Mouse (Mus musculus) stomach, embryonic 15.5 days (tissue): ENCODE data around the gene Lcp2. TPM values are rescaled to one million over a fixed set of nuclear protein-coding genes. Genes with fewer than 3 reads are reported as not detected.

ENCODE experiments used
- ATAC-seq: fragments of 200-750 bp; cut with Nextera tagmentation; 2 replicates; pipeline ENCODE4 v1.8.0; 2017; ENCODE audit warnings: low read depth, moderate number of reproducible peaks, moderate TSS enrichment; ENCODE audit not compliant: insufficient read depth, low FRiP score
- H3K27ac ChIP-seq: fragments of 300-500 bp; sonication (generic); 2 replicates; pipeline ENCODE4 v1.5.1; 2015; ENCODE audit warnings: mild to moderate bottlenecking, inconsistent platforms
- H3K27me3 ChIP-seq: fragments of 300-500 bp; sonication (generic); replicated peaks from 2 replicates; pipeline ENCODE4 v1.6.1; 2015; ENCODE audit warnings: inconsistent platforms
- H3K36me3 ChIP-seq: fragments of 300-500 bp; sonication (generic); 2 replicates; pipeline ENCODE4 v1.6.1; 2015; ENCODE audit warnings: inconsistent platforms
- H3K4me1 ChIP-seq: fragments of 300-500 bp; sonication (generic); 2 replicates; pipeline ENCODE4 v1.6.1; 2015; ENCODE audit warnings: inconsistent platforms
- H3K4me2 ChIP-seq: fragments of 300-500 bp; sonication (generic); 2 replicates; pipeline ENCODE4 v1.6.1; 2015; ENCODE audit warnings: mild to moderate bottlenecking, inconsistent platforms
- H3K4me3 ChIP-seq: fragments of 300-500 bp; sonication (generic); replicated peaks from 2 replicates; pipeline ENCODE4 v1.5.1; 2015; ENCODE audit warnings: inconsistent platforms
- H3K9ac ChIP-seq: fragments of 300-500 bp; sonication (generic); 2 replicates; pipeline ENCODE4 v1.6.1; 2015; ENCODE audit warnings: inconsistent platforms
- H3K9me3 ChIP-seq: fragments of 300-500 bp; sonication (generic); 2 replicates; pipeline ENCODE4 v1.6.1; 2016; ENCODE audit warnings: inconsistent platforms
- WGBS: fragments of 180-500 bp; shearing (Covaris S2); methylation state at CpG from one replicate; pipeline ENCODE4 v1.1.7; 2015; 5-methylcytosine and 5-hydroxymethylcytosine counted together
- polyA plus RNA-seq: library from polyadenylated mRNA; unstranded; fragments of >200 nt; fragmentation: Nextera tagmentation; extraction: Ambion mirVana; gene quantifications from 2 replicates; pipeline ENCODE4 v1.2.1, GENCODE M21; 2015

The Lcp2 gene
- 3.6 and 3.8 TPM in 2 replicates for polyA plus RNA-seq

DNA sequence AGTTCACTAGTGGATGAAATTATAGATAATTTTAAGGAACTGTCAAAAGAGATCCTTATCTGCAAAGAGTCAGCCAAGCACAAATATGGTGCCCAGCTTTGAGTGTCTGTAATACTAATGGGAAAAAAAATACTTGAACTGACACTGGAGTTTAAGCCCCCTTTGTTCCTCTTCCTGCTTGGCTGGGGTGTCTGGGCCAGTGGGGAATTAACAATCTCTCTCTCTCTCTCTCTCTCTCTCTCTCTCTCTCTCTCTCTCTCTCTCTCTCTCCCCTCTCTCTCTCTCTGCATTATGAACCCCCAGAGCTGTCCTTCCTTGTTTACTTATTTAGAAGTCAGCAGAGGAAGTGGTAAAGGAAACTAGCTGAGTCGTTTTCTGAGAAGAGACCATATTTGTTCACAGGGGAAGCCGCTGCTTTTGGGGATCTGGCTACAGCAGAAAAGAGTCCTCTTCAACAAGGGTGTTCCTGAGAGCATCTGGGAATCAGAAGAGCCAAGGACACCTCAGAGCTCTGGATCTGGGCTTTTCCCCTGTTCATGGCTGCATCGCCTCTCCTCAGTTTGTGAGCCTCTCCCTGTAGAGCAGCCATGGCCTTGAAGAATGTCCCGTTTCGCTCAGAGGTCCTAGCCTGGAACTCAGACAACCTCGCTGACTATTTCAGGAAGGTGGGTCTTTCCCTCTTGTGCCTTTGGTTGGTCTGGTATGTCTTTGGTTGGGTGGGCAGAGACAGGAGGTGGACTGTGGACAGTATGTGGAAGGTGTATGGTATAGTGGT lies at the start of gene Lcp2:
Lcp2 (plus strand) TSS at position 154 of the 775 bp plus-strand sequence.
- Histone ChIP-seq H3K4me2 (no peak within 1 kb of the TSS), H3K27ac (no peak within 1 kb of the TSS), H3K36me3 (no peaks in the 10 kb centered on the region), H3K4me1 (no peaks in the 10 kb centered on the region), H3K9me3 (no peaks in the 10 kb centered on the region), H3K27me3 (no peaks in the 10 kb centered on the region), H3K4me3 (peak within 1 kb of the TSS; percentile 11; the same call in 1 of the 2 replicates), H3K9ac (no peak within 1 kb of the TSS)
- 63% methylated on average over 6 of the region's 6 CpGs for WGBS
- no peak for ATAC-seq

DNA sequence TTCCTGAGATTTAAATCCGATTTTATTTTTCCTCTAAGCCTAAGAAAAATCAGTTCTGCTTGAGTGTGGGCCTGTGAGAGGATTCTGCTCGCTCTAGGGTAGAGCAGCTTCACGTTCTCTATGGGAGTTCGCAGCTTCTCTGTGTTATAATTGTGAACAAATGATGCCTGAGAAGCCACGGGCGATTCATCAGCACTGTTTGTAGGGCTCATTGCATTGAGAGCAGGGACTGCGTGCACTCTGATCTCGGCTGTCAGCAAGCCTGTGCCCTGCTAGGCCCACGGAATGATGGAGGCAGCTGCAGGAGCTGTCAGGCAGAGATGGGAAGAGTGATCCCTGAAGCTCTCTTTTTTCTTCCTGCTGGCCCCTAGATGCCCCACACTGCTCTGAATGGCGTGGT lies 48.5 kb upstream of the Lcp2 start:
- no peaks in the 10 kb centered on the region for H3K9me3 ChIP-seq
- no peak overlapping the region for H3K27ac ChIP-seq
- no peaks in the 10 kb centered on the region for H3K36me3 ChIP-seq
- H3K4me3 ChIP-seq, result no peak overlapping the region
- no peak overlapping the region for H3K4me2 ChIP-seq
- no peak for ATAC-seq
- WGBS, result 62% methylated on average over 10 of the region's 10 CpGs
- no peaks in the 10 kb centered on the region for H3K4me1 ChIP-seq
- H3K27me3 ChIP-seq, result no peaks in the 10 kb centered on the region
- H3K9ac ChIP-seq, result no peak overlapping the region

DNA sequence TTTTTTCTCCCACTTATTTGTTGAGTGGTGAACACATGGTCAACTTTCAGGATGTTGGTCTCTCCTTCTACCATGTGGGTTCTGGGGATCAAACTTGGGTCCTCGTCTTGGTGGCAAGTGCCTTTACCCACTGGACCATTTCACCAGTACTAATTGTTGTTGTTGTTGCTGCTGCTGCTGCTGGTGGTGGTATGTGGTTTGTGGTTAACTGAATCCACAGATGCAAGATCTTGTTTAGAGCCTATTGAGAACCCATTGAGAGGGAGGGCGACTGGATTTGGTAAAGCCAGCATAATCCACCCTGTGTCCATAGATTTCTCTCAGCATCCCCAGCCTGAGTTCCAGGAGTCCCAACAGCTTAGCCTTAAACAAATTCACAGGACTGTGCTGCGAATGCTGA lies 46.3 kb upstream of the Lcp2 start:
- H3K9me3 ChIP-seq, result no peaks in the 10 kb centered on the region
- 75% methylated on average over 3 of the region's 3 CpGs for WGBS
- H3K9ac ChIP-seq, result no peak overlapping the region
- no peak overlapping the region for H3K4me2 ChIP-seq
- no peak overlapping the region for H3K27ac ChIP-seq
- no peaks in the 10 kb centered on the region for H3K27me3 ChIP-seq
- H3K4me1 ChIP-seq, result no peaks in the 10 kb centered on the region
- H3K36me3 ChIP-seq, result no peaks in the 10 kb centered on the region
- H3K4me3 ChIP-seq, result no peak overlapping the region
- no peak for ATAC-seq

DNA sequence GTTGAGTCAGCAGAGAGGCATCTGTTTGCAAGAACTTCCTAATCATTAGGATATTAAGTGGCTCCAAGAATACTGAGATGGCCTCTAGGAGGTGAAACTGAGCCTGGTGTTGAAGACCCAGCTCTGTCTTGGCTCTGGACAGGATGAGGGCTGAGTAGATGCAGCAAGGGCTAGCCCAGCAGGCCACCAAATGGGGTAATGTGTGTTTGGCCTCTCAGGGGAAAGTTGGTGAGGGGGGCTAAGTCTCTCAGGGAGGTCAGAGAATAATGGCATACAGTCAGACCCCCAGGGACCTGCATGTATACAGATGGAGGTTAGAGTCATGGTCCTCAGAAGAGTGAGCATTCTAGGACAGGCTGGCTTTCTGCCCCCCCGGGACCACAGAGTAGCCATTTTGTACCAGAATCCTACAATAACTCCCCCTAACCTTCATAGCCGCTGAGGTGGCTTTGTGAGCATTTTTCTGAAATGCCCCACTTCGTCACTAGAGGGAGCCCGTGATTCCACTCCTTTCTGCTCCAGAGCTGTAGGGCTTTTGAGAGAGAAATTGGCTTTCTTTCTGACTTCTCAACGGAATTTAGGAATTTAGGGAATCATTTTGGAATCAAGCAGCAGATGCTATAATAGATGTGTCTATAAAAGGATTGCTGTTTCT lies 44.7 kb upstream of the Lcp2 start:
- Histone ChIP-seq H3K27ac (no peak overlapping the region), H3K9me3 (no peaks in the 10 kb centered on the region), H3K4me3 (no peak overlapping the region), H3K27me3 (no peaks in the 10 kb centered on the region), H3K36me3 (no peaks in the 10 kb centered on the region), H3K9ac (no peak overlapping the region), H3K4me2 (no peak overlapping the region), H3K4me1 (no peaks in the 10 kb centered on the region)
- ATAC-seq, result no peak
- WGBS, result 7% methylated on average over 5 of the region's 5 CpGs

DNA sequence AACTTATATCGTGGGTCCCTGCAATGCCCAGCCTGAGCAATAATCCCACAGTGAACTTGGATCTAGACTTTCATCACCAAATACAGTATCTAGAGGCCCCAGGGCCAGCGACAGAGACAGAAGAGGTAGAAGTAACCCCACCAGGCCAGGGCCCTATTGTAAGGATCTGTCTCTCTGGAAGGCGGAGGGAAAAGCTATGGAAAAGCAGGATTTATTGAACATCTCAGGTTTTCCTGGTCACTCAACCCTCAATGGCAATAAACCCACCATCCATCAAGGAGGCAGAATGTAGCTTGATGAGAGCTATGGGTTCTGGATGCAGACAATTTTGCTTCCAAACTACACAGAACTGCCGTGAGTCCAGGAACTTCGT lies 44.1 kb upstream of the Lcp2 start:
- Histone ChIP-seq H3K4me2 (no peak overlapping the region), H3K36me3 (no peaks in the 10 kb centered on the region), H3K4me3 (no peak overlapping the region), H3K9ac (no peak overlapping the region), H3K9me3 (no peaks in the 10 kb centered on the region), H3K27ac (no peak overlapping the region), H3K4me1 (no peaks in the 10 kb centered on the region), H3K27me3 (no peaks in the 10 kb centered on the region)
- WGBS, result 72% methylated on average over 5 of the region's 5 CpGs
- ATAC-seq, result no peak

DNA sequence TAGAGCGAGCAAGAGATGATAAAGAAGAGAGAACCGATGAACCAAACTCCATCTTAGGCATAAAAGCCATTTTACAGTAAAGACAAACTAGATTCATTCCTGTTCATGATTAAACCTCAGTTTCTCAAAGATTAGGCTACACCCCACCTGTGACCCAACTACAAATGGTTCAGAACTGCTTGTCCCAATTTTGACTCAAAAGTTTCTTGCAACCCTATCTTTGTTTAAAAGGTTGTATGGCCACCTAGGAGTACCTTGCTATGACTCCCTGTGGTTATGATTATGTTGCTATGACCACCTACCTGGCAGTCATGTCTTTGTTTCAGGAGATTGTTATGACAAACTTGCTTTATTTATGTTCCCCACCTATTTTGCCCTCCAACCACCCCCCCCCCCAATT lies 39.1 kb upstream of the Lcp2 start:
- Histone ChIP-seq H3K27ac (no peak overlapping the region), H3K4me2 (no peak overlapping the region), H3K4me1 (peaks cover 8% of the 10 kb centered on the region; the same call in 1 of the 2 replicates), H3K4me3 (no peak overlapping the region), H3K9ac (no peak overlapping the region), H3K9me3 (no peaks in the 10 kb centered on the region), H3K27me3 (no peaks in the 10 kb centered on the region), H3K36me3 (no peaks in the 10 kb centered on the region)
- 83% methylated on average over 2 of the region's 2 CpGs for WGBS
- ATAC-seq, result no peak

DNA sequence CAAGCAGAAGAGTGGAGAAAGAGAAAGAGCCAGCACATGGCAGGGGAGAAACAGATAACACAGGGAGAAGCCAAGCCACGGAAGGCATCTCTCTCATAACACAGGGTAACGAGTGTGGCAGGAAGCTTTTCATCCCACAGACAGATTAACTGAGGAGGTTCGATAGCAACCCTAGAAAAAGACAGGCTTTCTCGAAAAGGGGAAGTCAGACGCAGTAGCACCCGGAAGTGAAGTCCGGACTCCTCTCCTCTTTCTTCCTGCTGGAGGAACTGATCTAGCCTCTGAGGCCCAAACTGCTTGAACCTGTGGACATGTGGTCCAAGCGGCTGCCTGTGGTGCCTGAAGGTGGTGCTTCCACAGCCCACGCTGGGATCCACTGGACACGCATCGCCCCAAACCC lies 38.5 kb upstream of the Lcp2 start:
- Histone ChIP-seq H3K27me3 (no peaks in the 10 kb centered on the region), H3K4me1 (peaks cover 8% of the 10 kb centered on the region; the same call in 1 of the 2 replicates), H3K9me3 (no peaks in the 10 kb centered on the region), H3K9ac (no peak overlapping the region), H3K4me2 (no peak overlapping the region), H3K4me3 (no peak overlapping the region), H3K36me3 (no peaks in the 10 kb centered on the region), H3K27ac (no peak overlapping the region)
- WGBS, result 83% methylated on average over 11 of the region's 11 CpGs
- ATAC-seq, result no peak

DNA sequence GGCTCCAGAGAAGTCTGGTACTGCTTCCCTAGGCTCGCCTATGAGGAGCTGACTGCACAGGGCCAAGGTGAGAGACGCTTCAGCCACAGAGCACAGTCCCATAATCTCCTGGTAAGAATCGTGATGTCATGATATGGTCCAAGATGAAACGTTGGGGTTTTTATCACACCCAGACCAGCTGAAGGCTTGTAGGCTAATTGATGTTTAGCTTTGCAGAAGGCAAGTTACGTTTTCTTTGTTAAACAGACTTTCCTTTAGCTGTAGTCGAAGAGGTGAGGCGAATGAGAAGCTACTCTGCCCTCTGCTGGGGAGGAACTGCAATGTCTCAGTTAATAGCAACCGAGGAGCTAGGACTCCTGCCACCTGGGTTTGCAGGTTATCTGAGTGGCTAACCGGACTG lies 38.0 kb upstream of the Lcp2 start:
- 32% methylated on average over 9 of the region's 9 CpGs for WGBS
- H3K4me2 ChIP-seq, result no peak overlapping the region
- H3K27me3 ChIP-seq, result no peaks in the 10 kb centered on the region
- H3K9ac ChIP-seq, result no peak overlapping the region
- no peak overlapping the region for H3K27ac ChIP-seq
- no peaks in the 10 kb centered on the region for H3K36me3 ChIP-seq
- peaks cover 8% of the 10 kb centered on the region; the same call in 1 of the 2 replicates for H3K4me1 ChIP-seq
- ATAC-seq, result no peak
- H3K9me3 ChIP-seq, result no peaks in the 10 kb centered on the region
- H3K4me3 ChIP-seq, result no peak overlapping the region

DNA sequence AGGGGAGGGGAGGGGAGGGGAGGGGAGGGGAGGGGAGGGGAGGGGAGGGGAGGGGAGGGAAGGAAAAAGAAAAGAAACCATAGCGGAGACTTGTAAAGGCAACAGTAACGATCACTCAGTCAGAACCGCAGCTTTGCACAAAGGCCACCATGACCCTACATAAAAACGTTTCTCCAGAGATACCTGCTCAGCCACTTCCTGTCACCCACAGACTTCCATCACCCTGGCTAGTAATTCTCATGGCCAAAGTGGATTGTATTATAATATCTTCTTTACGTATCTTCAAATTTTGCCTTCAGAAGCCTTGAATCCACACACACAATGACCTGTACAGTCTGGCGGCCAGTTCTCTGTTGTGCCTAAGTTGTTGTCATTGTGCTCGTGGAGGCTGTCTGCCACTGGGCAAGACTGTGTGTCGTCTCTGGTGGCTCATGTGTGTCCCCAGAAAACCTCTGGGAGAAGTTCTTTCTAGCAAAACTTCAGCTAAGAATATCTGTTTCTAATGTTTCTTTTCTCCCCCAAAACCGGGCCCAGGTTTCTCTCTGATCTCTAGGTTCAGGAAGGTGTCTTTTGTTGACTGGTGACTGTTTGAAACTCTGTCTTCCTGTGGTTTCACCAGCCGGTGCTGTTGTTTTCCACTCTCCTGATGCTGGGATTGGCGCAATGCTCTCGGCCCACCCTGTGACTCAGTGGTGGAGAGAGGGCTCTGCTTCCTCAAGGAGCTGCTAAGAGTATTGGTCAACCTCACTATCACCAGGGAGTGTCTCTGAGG lies 37.2 kb upstream of the Lcp2 start:
- H3K9me3 ChIP-seq, result no peaks in the 10 kb centered on the region
- no peaks in the 10 kb centered on the region for H3K27me3 ChIP-seq
- no peak overlapping the region for H3K9ac ChIP-seq
- no peak overlapping the region for H3K4me3 ChIP-seq
- H3K4me2 ChIP-seq, result no peak overlapping the region
- peaks cover 8% of the 10 kb centered on the region; the same call in 1 of the 2 replicates for H3K4me1 ChIP-seq
- no peak for ATAC-seq
- no peaks in the 10 kb centered on the region for H3K36me3 ChIP-seq
- WGBS, result 80% methylated on average over 12 of the region's 12 CpGs
- H3K27ac ChIP-seq, result no peak overlapping the region

DNA sequence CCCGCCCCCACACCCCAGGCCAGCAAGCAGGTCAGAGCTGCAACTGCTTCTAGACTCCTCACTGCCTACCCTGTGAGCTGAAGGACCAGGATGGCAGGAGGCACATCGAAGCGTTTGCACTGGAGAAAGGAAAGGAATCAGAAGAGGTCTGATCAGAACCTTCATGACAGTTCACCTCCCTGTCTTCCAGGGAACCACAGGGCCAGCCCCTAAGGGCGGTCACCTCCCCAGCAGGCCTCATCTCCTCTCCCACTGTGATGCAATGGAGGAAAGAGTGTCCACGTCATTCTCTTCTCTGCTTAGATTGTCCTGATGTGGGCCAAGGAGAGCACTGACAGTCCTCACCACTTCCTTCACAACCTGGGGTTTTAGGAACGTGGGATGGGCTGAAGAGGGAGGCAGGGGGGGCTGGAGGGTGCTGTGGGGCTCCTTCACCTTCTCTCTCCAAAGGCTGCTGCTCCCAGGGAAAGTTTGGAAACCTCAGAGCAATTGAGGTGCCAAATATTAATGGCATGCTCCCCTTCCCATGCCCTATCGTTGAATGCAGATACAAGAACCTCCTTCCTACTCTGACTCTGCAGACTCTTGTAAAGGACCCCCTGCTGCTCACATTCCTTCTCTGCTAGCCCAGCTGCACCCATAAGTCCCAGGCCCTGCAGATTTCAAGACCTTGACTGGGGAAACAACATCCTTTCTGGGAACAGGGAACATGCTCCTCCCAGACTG lies 36.4 kb upstream of the Lcp2 start:
- Histone ChIP-seq H3K36me3 (no peaks in the 10 kb centered on the region), H3K27me3 (no peaks in the 10 kb centered on the region), H3K9ac (no peak overlapping the region), H3K4me1 (peaks cover 8% of the 10 kb centered on the region; the same call in 1 of the 2 replicates), H3K4me2 (no peak overlapping the region), H3K9me3 (no peaks in the 10 kb centered on the region), H3K27ac (peak overlapping the region; percentile 68), H3K4me3 (no peak overlapping the region)
- ATAC-seq, result no peak
- WGBS, result 65% methylated on average over 7 of the region's 7 CpGs

DNA sequence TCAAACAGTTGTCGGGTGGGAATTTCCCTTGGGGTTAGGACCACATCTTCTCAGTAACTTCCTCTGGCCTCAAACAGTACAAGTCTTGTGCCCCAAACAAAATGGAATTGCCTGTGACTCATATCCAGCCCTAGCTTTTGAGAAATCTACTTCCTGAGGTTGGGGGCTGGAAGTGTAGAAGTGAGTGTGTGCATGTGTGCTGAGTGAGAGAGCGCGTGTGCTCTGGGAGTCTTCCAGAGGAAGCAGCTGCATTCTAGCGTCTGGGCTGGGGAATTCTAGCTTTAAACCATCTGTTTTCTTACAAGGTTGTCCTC lies 35.9 kb upstream of the Lcp2 start:
- no peak overlapping the region for H3K9ac ChIP-seq
- H3K27me3 ChIP-seq, result no peaks in the 10 kb centered on the region
- H3K4me1 ChIP-seq, result peaks cover 8% of the 10 kb centered on the region; the same call in 1 of the 2 replicates
- H3K27ac ChIP-seq, result peak overlapping the region; percentile 68
- H3K9me3 ChIP-seq, result no peaks in the 10 kb centered on the region
- 30% methylated on average over 4 of the region's 4 CpGs for WGBS
- no peaks in the 10 kb centered on the region for H3K36me3 ChIP-seq
- ATAC-seq, result peak; percentile 56; the same call in 1 of the 2 replicates
- no peak overlapping the region for H3K4me3 ChIP-seq
- no peak overlapping the region for H3K4me2 ChIP-seq
